Mouse (Mus musculus) kidney, postnatal 10 days (tissue): ENCODE measurements at regions not wholly inside any gene's neighbourhood (a gene's known extent, or its start where the extent isn't known, plus 50 kb on each side); places are given as distances from the start of the nearest gene placed in this dataset.

ENCODE experiments used
- DNase-seq: peaks from one replicate; pipeline ENCODE4 v3.0.0; 2021; ENCODE audit warnings: mixed read lengths

DNA sequence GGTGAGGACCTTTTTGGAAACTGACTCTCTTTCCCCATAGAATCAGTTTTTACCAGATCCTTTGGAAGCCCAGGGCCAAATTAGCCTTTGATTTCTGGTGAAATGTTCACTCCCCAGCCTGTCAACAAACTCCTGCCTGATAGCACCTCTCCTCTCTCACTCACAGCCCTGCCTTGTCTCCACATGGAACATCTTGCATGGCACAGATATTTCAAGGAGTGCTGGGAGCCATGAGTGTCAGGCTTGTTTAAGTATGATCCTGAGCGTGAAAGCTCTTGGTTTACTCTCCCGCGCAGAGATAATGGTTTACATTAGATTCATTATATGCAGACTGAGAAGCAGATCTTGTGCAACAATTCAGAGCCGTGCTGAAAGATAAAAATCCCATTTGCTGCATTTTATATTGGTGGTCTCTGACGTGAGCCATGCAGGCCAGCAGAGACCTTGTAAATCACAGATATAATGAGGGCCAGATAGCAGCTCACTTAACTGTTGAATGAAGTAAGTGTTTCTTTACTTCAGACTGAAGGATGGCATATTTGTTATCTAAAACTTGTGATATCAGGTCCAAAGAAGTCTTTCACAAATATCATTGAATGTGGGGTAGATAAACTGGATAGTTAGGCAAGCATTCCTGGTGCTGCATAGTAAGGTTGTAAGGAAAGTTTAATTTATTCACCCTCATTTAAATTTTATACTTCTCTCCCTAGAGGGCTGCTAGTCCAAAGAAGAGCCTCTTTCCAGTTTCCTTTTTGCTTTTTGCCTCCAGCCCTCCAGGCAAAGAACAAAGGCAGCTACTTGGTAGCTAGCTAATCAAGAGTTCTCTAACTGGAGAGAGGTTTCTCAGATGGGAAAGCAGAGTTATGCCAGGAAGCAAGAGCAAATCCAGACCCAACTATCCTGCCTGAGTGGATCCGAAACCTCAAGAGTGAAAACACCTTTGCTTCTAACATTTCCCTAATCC is 81.8 kb downstream of the Tbx18 start:
- DNase-seq = no peak

DNA sequence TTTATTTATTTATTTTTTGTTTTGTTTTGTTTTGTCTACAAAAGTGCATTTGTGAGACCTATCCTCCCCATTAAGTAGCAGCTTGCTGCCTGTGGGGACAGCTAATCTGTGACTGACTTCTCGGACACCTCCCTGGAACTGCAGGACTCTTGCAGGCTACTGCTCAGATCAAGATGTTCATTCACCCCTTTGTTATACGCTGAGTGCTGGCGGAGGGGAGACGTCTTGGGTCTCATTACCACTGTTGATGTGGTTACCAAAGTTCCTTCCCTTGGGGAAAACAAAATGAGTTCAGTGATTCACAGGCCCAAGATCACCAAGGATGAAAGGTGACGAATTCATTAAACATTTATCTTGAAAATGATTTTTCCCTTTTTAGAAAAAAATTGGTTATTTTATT is 82.7 kb downstream of the Tbx18 start:
- no peak for DNase-seq

DNA sequence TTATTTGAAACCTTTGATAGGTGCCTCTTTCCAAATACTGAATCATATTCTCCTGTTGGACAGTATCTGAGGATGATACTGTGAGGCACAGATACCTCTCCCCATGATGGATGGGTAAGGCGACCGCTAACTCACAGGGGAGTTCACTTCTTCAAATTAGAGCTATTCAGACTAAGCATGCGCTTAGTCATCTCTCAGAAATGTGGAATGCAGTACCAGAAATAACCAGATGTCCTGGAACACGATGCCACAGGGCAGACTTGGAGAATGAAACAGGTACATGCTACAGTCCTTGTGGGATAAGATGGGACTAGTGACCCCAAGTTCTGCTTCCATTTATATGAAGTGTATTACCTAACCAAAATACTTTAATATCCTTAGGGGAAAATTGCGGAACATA is 86.0 kb downstream of the Tbx18 start:
- no peak for DNase-seq

DNA sequence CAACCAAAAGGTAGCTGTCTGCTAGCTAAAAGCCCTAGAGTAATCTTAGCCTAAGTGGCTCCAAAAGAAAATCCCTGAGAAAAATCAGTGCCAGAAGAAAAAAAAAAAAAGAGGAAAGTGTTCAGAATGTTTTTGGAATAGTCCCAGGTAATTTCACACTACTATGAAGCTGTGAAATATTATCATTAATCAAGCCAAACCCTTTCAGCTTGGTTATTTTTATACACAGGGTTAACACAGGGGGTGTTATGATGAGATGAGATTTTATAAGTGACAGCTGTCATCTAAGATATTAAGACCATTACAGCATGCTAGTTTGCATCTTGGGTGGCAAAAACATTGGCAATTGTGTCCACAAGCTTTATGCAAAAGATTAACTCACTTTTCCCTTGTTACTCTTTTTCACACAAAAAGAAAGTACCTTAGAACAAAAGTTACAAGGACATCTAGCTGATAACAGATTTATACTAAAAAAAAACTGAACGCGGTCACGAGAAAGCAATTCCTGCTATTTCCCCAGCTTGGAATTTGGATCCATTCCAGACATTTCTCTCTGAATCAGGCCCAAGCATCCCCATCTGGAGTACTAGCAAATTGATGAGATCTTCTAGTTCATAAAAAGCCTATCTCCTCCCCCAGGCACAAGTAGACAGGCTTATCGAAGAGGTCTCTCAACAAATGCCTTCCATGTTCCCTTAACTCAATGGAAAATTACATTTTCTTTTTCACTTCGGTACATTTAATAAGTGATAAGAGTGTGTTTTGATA is 97.0 kb downstream of the Tbx18 start:
- no peak for DNase-seq

DNA sequence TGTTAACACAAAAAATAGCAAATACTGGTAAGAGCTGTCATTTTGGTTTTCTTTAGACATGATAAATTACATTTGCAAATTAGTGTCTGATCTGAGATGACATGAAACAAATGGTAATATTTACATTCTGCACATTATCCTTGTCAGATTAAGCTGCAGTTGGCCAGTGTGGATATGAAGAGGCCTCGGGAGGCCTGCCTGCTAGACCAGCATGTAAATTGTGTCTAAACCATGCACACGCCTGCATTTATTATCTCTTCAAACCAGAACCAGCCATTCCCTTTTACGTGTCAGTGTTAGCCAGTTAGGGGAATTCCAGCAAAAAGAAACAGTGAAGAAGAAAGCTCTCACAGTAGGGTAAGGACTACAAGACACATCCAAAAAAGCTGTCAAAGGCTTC is 104.6 kb downstream of the Tbx18 start:
- DNase-seq = no peak

DNA sequence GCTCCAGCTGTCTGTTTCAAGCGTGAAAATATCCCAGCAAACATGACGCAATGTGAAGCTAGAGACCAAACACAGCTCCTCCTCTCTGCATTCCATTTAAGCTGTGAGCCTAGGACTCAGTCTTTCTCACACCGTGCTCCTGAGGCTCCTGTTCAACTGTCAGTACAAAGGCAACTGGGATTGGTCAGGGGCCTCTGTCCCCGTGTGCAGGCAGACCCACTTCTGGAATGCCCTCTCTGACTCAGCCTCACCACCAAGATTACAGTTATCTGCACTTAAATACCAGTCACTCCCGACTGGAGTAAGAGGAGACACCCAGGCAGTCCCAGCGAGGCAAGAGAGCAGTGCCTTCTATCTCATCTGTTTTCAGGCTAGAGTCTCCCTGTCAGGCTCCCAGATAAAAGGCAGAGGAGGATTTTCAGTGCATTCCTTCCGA is 112.8 kb downstream of the Tbx18 start:
- no peak for DNase-seq

DNA sequence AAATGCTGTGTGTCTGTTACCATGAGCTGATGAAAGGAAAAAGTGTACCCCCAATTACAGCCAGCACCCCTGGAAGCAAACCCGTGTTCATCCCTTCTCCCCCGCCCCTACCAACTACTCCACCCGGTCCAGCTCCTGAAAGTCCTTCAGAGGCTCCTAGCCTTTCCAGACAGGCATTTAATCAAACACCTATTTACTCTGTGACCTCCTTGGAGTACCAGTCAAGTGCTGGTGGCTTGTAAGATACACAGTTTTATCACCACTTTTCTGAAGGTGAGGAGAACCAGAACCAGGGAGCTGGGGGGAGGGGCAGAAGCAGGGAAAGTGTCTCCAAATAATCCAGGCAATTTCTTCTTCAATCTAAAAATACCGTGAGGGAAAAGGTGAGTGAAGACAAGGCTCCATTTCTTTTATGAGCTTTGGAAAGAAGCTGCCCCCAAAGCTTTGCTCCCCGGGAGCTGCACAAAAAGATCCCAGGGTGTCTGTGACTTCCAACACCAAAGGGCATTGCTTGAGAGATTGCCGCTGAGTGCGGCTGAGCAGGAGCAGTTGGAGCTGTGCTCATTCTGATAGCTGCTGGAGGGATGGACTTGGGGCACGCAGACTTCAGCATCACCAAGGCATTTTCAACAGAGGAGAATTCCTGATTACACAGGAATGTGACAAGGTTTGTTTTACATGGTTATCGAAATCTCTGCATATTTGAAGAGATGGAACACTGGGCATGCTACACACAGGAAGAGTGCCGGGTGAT is 123.0 kb downstream of the Tbx18 start:
- DNase-seq = no peak

DNA sequence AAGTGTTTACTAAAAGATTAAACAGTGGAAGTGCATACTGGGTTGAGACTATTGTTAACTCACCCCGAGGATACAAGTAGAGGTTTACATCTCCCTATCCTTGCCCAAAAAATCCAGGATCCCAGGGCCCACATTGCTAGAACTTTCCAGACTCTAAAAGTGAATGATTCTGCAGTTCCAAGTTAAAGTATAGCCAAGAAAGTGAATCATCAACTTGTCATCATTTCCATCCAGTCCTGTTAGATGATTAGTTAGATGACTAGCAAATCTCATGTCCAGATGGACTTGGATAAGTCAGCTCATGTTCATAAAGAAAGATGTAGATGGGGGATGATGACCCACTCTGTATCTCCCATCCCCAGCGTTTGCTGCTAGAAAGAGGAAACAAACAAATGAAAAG is 155.5 kb downstream of the Tbx18 start:
- no peak for DNase-seq

DNA sequence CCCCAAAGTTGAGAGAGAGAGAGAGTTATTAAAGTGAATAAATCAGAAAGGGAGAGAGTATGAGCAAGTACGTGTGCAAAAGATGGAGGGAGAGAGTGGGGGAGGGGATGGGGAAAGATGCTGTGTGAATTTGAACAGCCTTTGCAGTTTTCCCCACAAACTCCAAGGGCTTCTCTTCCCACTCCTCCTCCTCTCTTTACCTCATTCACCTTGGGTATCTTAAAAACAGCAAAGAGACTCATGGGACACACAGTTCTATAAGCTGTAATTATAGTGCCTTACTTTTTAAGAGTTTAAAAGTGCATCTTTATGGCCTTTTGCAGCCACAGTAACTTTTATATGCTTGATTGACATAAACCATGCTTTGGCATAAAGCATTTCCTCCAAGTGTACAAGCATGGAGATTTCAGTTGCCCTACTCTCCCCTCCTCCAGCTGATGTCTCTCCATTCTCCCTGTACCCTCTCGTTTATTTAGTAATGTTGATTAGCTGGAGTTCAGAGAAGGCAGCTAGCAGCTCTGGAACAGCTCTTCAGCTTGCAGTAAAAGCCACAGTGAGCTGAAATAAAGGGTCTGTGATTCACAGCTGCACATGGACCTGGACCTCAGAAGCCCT is 156.7 kb downstream of the Tbx18 start:
- DNase-seq = no peak

DNA sequence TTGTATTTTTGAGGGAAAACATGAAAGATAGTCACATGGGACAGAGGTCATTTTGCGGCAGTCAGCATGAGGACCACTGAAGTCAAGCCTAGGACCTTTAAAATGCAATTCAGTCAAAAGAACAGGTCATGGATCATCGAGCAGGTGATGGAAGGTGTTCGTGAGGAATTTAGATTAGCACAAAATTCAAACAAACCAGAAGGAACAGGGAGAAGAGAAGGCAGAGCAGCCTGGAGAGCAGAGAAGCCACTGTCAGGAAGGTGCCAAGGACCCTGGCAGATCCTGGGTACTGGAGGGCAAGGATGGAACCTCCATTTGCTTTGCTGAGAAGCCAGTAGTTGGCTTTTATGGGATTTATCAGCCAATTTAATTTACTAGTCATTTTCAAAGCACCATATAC is 167.8 kb downstream of the Tbx18 start:
- DNase-seq = no peak

DNA sequence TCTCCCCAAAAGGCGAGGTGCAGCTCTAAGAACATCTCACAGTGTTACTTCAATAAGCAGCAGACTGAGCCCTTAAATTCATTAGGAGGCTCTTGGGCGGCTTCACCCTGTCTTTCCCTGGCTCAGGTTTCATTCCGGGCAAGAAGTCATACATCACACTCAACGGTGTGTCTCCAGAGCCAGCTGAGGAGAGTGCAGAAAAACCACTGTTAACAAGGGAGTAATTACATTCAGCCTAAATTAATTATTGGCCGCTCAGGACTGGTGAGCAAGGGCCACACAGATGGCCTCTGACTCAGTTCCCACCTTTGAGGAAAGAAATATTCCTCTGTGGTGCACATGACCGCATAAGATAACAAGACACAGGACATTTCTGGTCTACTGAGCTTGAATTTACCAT is 168.3 kb downstream of the Tbx18 start:
- no peak for DNase-seq

DNA sequence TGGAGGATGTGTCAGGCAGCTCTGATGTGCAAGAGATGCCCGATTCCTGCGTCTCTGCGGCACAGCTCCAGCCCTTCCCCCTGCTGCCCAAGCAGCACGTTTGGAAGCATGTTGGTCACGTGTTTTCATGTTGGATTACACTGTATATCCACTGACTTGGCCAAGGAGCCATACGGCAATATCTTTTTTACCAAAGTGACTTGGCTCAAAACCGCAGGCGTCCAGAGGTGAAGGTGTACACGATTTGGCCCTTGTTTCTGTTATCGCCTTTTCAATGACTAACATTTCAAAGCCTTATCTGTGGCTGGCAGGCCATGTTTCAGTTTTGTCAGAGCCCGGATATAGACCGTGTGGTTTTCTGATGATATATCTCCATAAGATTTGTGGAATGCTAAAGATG is 173.2 kb downstream of the Tbx18 start:
- DNase-seq = no peak

DNA sequence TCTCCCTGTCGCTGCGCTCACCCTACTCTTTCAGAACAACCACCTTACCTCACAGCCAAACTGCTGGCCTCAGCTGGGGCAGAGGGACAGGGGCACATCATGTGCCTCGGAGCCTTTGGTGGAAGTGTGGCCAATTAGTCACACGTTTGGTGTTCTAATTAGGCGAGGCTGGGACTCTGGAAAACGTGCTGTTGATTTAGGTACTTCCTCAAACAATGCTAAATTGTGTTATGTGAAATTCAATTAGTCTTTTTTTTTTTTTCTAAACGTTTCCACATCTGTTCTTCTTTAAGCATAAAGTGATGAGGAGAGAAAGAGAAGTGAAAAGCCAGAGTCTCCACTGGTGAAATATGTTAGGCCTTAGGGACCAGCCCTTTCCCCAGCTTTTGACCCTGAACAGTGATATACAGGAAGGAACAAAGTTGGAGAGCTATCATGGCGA is 174.1 kb downstream of the Tbx18 start:
- no peak for DNase-seq

DNA sequence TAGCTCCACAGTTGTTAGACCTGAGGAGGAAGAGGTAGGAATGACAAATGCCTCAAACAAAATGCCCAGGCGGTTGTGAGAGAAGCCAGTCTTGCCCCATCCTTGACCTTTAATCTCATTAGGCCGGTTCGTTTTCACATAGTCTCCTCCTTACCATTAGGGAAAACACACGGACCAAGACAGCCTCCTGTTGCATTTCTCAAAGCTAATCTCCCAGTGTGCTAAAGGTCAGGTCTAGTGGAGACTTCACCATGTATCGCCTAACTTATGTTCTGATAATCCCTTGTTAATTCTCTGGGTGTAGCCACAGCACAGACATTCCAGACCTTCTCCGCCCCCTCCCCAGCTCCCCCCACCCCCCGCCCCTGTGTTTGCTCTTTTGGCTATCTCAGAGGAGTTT is 174.5 kb downstream of the Tbx18 start:
- no peak for DNase-seq

DNA sequence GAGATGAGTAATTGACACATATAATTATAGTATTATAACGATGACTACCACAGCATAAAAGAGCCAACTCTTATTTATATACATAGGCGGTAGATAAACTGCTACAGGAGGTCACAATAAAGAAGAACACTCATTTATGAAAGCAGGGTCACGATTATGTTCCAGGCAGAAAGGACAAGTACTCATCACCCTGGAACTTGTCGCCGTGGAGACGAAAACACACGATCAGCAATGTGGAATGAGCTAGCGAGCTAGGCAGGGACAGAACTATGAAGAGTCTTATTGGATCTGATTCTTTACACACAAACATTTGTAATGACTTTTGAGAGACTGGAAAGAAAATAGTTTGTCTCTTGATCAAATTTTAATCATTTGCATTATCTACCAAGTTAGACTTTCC is 197.9 kb downstream of the Tbx18 start:
- no peak for DNase-seq

DNA sequence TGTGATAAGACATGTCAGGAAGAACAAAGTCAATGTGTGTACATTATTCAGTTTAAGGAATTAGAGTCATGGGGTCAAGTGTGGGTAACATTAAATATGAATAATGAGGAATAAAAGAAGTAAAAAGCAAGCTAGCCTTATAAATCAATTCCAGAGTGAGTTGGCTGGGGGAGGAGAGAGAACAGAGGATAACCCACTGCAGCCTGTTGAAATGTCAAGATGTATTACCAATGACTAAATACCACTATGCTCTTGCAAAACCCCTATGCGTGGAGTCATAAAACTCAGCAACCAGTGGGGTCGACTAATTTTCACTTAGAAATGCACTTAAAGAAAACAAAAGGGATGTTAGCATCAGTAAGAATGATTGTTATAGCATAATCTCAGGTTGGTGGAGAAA is 201.2 kb downstream of the Tbx18 start:
- DNase-seq = no peak

DNA sequence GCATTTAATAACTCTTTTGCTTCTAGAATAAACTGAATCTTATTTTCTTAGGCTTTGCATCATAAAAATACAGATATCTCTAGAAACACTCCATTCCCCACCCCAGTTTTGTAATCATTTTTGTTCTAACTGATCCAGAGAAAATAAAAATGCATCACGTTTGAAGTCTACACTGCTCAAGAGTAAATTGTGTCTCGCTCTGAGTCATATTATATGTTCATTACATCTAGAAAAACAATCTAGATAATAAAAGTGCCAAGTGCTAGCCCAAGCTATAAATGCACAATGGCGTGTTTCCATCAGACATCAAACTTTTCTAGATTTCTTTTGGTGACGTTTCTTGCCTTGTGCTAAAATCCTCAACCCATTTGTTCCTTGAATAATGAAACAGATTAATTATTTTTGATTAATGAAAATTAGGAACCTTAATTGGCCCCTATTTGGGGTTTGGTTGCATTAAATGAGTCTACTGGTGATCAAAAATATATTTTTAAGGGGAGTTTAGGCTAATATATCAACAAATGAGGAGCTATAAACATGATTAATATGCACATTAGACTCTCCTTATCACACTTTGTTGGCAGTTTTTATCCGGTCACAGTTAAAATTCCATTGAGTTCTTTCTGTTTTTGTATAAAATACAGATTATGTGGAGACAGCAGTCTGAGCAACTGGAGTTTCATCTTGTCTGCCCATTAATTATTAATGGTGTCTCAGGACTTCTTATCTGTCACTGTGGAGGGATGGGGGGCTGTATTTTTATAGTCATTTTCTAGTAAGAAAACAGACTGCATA is 206.0 kb downstream of the Tbx18 start:
- no peak for DNase-seq

DNA sequence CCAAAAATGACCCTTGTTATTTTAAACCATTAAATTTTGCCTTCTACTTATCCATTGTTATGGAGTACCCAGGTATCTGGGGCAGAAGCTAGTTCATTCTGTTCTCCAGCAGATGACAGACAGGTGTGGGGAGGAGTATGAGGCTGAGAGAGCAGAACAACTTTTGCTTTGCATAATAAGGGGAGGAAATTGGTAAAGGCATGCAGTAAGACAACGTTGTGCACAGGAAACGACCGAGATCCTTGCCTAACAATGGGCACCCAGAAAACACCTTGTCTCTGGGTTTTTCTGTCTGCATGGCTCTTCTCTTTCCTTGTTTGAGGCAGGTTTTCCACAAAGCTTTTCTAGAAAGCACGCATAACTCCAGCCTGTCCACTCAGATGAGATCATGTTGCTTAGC is 220.4 kb downstream of the Tbx18 start:
- no peak for DNase-seq

DNA sequence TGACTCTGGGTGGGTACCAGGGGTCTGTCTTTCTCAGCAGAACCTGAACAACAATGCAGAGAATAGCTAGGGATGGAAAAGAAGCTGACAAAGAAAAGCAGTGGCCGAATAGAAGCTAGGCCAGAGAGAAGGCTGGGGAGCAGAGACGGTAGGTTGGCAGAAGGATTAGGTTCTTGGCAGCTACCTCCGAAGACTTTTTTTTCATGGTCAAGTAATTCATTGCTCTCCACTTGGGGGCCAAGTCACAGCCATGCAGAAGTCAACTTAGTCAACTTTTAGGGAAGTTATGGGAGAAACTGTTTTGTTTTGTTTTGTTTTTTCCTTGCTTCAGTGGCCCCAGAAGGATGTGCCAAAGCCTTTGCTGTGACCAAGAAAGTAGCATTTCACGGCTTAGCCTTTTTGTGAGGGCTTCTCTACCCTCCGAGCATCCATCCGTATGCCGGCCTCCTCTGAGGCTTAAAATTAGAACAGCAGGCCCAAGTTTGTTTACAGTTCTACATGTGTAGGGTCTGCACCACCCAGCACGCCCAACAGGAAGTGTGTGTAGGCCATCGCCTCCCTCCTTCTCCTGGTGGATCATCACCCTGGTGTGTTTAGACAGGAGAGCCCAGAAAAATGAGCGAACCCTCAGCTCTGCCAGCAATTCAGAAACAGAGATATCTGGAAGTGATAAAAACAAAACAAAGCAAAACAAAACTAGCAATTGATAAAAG is 226.2 kb downstream of the Tbx18 start:
- no peak for DNase-seq

DNA sequence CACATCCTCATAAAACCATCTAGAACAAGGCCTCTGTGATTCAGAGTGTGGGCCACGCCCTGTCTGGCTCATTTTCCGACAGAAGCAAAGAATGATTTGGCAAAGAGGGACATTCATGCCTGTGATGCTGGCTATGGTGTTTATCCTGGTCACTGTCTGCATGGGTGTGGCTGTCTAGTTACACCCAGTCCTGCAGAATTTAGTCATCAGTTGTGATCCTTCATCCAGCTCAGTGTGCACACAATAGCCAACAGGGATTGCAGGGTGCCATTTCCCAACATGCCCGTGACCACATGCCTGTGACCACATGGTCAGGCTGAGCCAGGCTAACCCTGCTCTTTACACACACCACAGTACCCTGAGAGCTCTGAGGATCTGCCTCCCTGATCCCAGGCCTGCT is 208.8 kb upstream of the Cep162 start:
- no peak for DNase-seq

DNA sequence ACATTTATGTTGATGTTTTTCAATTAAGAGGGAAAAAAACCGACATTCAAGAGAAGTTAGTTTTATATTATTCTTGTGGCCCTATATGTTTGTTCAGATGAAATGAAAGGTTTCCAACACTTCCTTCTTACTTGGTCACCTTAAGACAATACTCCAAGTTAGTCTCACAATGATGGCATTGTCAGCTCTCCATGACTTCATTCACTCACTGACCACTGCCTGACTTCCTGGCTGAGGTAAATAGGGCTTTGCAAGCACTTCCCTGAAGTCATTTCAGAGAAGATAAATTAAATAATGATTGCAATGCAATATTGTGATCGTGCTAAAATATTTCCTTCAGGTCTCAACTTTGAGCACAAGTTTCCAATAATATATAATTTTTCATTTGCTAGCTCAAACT is 197.9 kb upstream of the Cep162 start:
- DNase-seq = no peak
